Comparison of ENCODE assay signal across 14 mouse cellular contexts in the genomic region with DNA sequence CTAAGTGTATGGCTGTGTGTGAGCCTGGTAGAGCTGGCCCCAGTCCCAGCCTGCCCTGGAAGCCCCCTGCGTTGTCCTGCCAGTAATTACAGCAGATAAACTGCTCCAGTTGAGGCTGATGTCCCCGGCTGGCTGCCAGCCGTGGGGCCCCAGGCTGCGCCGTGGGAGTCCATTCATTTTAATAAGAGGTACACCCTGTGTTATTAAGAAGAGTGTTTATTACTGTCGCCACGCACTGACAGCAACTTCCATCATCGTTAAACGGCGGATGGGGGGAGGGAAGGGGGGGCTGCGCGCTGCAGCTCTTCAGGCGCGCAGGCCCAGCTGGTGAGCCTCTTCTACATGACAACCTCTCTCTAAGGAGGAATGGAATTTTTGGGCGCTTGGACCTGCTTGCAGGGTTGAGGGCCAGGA. TPM values are rescaled to one million over a fixed set of nuclear protein-coding genes. Genes with fewer than 3 reads are reported as not detected.
DNase-seq lines count a peak whose midpoint lies in the region; ATAC-seq lines count a peak whose summit lies in the region.
"Had no signal": no experiment of that assay in that cellular context is flagged by ENCODE, and none has a peak within 500 bp of the region (broad histone marks: within the 10 kb centered on the region; RNA-seq: fewer than 3 reads in every experiment).

No protein-coding gene starts in this region.

- H3K27ac ChIP-seq in hindbrain, embryonic 15.5 days (replicated peaks), result no peak overlapping the region
- H3K27ac ChIP-seq: embryonic facial prominence, embryonic 15.5 days had no signal

- DNase-seq in frontal cortex, postnatal 10 days (ENCODE audit: low spot score in 2 of 2), result peak; percentile 27 to 39
- DNase-seq in frontal cortex, postnatal 14 days (ENCODE audit: low spot score in 2 of 2), result no peak
- peak; percentile 73 for DNase-seq in left cerebral cortex, postnatal 4 days
- DNase-seq in left cerebral cortex, adult 11 months (ENCODE audit: low spot score), result no peak
- peak; percentile 28 for DNase-seq in MN1 (ENCODE audit: low spot score)
- no peak for DNase-seq in spleen, adult 18-20 months
- no peak for DNase-seq in gastrocnemius, postnatal 14 days
- DNase-seq: cerebellum, postnatal 36 days; heart, postnatal 4 days; layer of hippocampus, postnatal 36 days; thymus, postnatal 14 days had no signal

- H3K9me3 ChIP-seq in hindbrain, embryonic 15.5 days, result no peaks in the 10 kb centered on the region
- H3K9me3 ChIP-seq: embryonic facial prominence, embryonic 15.5 days; G1E had no signal

- intact Hi-C loops in left cerebral cortex, postnatal 4 days (cut with DNase I), result no loop called here
- intact Hi-C loops in gastrocnemius, postnatal 14 days (cut with DNase I; ENCODE audit: low total_unique reads), result no loop called here

- peaks cover 26% of the 10 kb centered on the region for H3K4me1 ChIP-seq in hindbrain, embryonic 15.5 days (replicated peaks)
- H3K4me1 ChIP-seq: embryonic facial prominence, embryonic 15.5 days had no signal

- H3K9ac ChIP-seq in hindbrain, embryonic 15.5 days, result no peak overlapping the region
- H3K9ac ChIP-seq: embryonic facial prominence, embryonic 15.5 days had no signal

- H3K4me3 ChIP-seq in hindbrain, embryonic 15.5 days, result no peak overlapping the region
- H3K4me3 ChIP-seq: embryonic facial prominence, embryonic 15.5 days had no signal

- peak; percentile 72; the same call in 1 of the 2 replicates for ATAC-seq in hindbrain, embryonic 15.5 days (ENCODE audit: low FRiP score, low read depth)

- 24% methylated on average over 15 of the region's 15 CpGs for WGBS in hindbrain, embryonic 15.5 days

- H3K36me3 ChIP-seq in hindbrain, embryonic 15.5 days, result no peaks in the 10 kb centered on the region
- H3K36me3 ChIP-seq: embryonic facial prominence, embryonic 15.5 days; G1E had no signal

- no peaks in the 10 kb centered on the region for H3K27me3 ChIP-seq in hindbrain, embryonic 15.5 days
- H3K27me3 ChIP-seq: embryonic facial prominence, embryonic 15.5 days had no signal

- H3K4me2 ChIP-seq in hindbrain, embryonic 15.5 days, result peak overlapping the region; percentile 35
- H3K4me2 ChIP-seq: embryonic facial prominence, embryonic 15.5 days had no signal

RNA-seq across cellular contexts. Expression of gene Gpatch2l, which starts 49.6 kb away (rescaled TPM):
- 10 to 100 TPM; 47.9 to 50.8 TPM for total RNA-seq in left cerebral cortex, postnatal 4 days (2021)
- 26.5 and 29.4 TPM in 2 replicates for polyA plus RNA-seq in hindbrain, embryonic 15.5 days (2015; fragmentation: Nextera tagmentation; extraction: Ambion mirVana)
- 10 to 100 TPM; 10.1 to 11.6 TPM for total RNA-seq in gastrocnemius, postnatal 14 days (2021)

Comparison
In these comparisons a context has a peak if more than half of its experiments do, and no peak if none do; other contexts are left out.
1. DNase-seq: peak in frontal cortex, postnatal 10 days (2 of 2), left cerebral cortex, postnatal 4 days (single experiment) and MN1 (single experiment); none in frontal cortex, postnatal 14 days (0 of 2), left cerebral cortex, adult 11 months (single experiment), spleen, adult 18-20 months (0 of 2) and gastrocnemius, postnatal 14 days (single experiment).